In the genomic region with DNA sequence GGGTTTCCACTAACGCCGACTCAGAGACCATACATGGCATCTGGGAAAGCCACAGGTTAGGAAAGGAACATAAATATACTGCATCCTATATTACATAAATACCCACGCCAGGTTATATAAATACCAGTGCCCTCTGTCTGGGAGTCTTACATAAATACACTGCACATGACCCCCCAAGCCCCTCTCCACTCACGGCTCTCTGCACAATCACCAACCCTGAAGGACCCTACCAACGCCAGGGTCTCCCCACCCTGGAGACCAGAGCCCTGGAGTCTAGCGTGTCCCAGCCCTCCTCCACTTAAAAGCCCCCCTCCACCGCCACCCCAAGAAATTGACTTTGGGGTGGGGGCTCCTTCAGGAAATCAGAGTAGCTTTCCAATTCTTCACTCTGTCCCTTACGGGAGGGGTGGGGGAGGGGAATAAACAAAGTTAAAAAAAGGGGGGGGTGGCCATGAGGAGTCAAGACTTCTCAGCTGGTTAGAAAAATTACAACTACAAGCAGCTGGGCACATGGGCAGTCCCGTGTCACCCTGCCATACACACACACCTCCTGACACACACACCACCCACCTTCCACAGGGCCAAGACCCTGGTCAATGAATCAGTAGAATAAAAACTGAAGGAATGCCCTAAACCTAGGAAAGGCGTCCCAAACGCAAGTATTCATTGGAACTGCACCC, we compare ENCODE assay signal across 8 mouse cellular contexts. TPM values are rescaled to one million over a fixed set of nuclear protein-coding genes. Genes with fewer than 3 reads are reported as not detected.
DNase-seq lines count a peak whose midpoint lies in the region; ATAC-seq lines count a peak whose summit lies in the region.

No protein-coding gene starts in this region.

- H3K4me2 ChIP-seq in heart, embryonic 13.5 days: peak overlapping the region; percentile 88
- peak overlapping the region; percentile 94 for H3K4me2 ChIP-seq in heart, embryonic 16.5 days (ENCODE audit: low read depth, low read length)

- no peaks in the 10 kb centered on the region for H3K9me3 ChIP-seq in heart, embryonic 13.5 days
- H3K9me3 ChIP-seq in heart, embryonic 16.5 days (replicated peaks; ENCODE audit: control insufficient read depth, low read length): no peaks in the 10 kb centered on the region
- H3K9me3 ChIP-seq in megakaryocyte, embryonic 14.5 days: no peaks in the 10 kb centered on the region

- no peaks in the 10 kb centered on the region for H3K27me3 ChIP-seq in heart, embryonic 13.5 days (replicated peaks)
- H3K27me3 ChIP-seq in heart, embryonic 16.5 days (ENCODE audit: control insufficient read depth, insufficient read depth, low read length): no peaks in the 10 kb centered on the region
- H3K27me3 ChIP-seq in megakaryocyte, embryonic 14.5 days (replicated peaks): no peaks in the 10 kb centered on the region

- no peak for DNase-seq in heart, adult 9 months (ENCODE audit: low spot score in 2 of 2)
- DNase-seq in NIH3T3 (ENCODE audit: low read depth): peak; percentile 31
- no peak for DNase-seq in gastrocnemius, postnatal 10 days
- DNase-seq in gastrocnemius, adult 18-20 months (ENCODE audit: low spot score): no peak
- DNase-seq in cerebellum, adult 18-20 months: no peak

- whole genome bisulfite sequencing in heart, embryonic 13.5 days: 19% methylated on average over 11 of the region's 11 CpGs
- WGBS in heart, embryonic 16.5 days: 19% methylated on average over 11 of the region's 11 CpGs

- H3K27ac ChIP-seq in heart, embryonic 13.5 days (replicated peaks): peak overlapping the region; percentile 97
- peak overlapping the region; percentile 98 for H3K27ac ChIP-seq in heart, embryonic 16.5 days (ENCODE audit: low read length)

- peak overlapping the region; percentile 94 for H3K4me3 ChIP-seq in heart, embryonic 13.5 days
- peak overlapping the region; percentile 92 for H3K4me3 ChIP-seq in heart, embryonic 16.5 days (ENCODE audit: low read length)
- H3K4me3 ChIP-seq in megakaryocyte, embryonic 14.5 days (replicated peaks): peak overlapping the region; percentile 93

- peaks cover 65% of the 10 kb centered on the region for H3K4me1 ChIP-seq in heart, embryonic 13.5 days
- H3K4me1 ChIP-seq in heart, embryonic 16.5 days (ENCODE audit: control insufficient read depth, insufficient read depth, low read length): peaks cover 62% of the 10 kb centered on the region
- H3K4me1 ChIP-seq in megakaryocyte, embryonic 14.5 days: peaks cover 92% of the 10 kb centered on the region

- peaks cover 29% of the 10 kb centered on the region for H3K36me3 ChIP-seq in heart, embryonic 13.5 days
- peaks cover 7% of the 10 kb centered on the region for H3K36me3 ChIP-seq in heart, embryonic 16.5 days (ENCODE audit: control insufficient read depth, insufficient read depth)
- H3K36me3 ChIP-seq in megakaryocyte, embryonic 14.5 days (replicated peaks; ENCODE audit: low read length): peaks cover 41% of the 10 kb centered on the region

- ATAC-seq in heart, embryonic 13.5 days (ENCODE audit: extremely low read depth, insufficient number of reproducible peaks, low FRiP score, low TSS enrichment): no peak
- ATAC-seq in heart, embryonic 16.5 days (replicated peaks; ENCODE audit: extremely low read depth, insufficient read depth, low FRiP score): no peak

- H3K9ac ChIP-seq in heart, embryonic 13.5 days: peak overlapping the region; percentile 99
- peak overlapping the region; percentile 99 for H3K9ac ChIP-seq in heart, embryonic 16.5 days (ENCODE audit: low read length)

RNA-seq across cellular contexts. Expression of a gene that starts 14.6 kb away (rescaled TPM):
- polyA plus RNA-seq in heart, embryonic 13.5 days (2015; fragmentation: Nextera tagmentation; extraction: Ambion mirVana): 64.8 and 76.2 TPM in 2 replicates
- 54.0 and 70.2 TPM in 2 replicates for polyA plus RNA-seq in heart, embryonic 16.5 days (2015; fragmentation: Nextera tagmentation; extraction: Ambion mirVana)
- polyA plus RNA-seq in megakaryocyte, embryonic 14.5 days (2012; ENCODE audit: insufficient read depth, low replicate concordance): 77.4 and 115 TPM in 2 replicates
- 10 to 100 TPM; 55.5 to 60.8 TPM for total RNA-seq in gastrocnemius, postnatal 10 days (2021)
- 10 to 100 TPM; 45.4 to 48.0 TPM for total RNA-seq in gastrocnemius, adult 18-20 months (2021)

RNA-seq across cellular contexts. Expression of a gene that starts 37.4 kb away (rescaled TPM):
- polyA plus RNA-seq in heart, embryonic 13.5 days (2015; fragmentation: Nextera tagmentation; extraction: Ambion mirVana): 65.8 and 72.7 TPM in 2 replicates
- polyA plus RNA-seq in heart, embryonic 16.5 days (2015; fragmentation: Nextera tagmentation; extraction: Ambion mirVana): 71.7 and 75.2 TPM in 2 replicates
- 58.6 and 91.9 TPM in 2 replicates for polyA plus RNA-seq in megakaryocyte, embryonic 14.5 days (2012; ENCODE audit: insufficient read depth, low replicate concordance)
- total RNA-seq in gastrocnemius, postnatal 10 days (2021): 10 to 100 TPM; 42.0 to 47.5 TPM
- 10 to 100 TPM; 23.6 to 31.2 TPM for total RNA-seq in gastrocnemius, adult 18-20 months (2021)
